Mouse (Mus musculus): Measurements from ENCODE around the gene Pigk.

DNA sequence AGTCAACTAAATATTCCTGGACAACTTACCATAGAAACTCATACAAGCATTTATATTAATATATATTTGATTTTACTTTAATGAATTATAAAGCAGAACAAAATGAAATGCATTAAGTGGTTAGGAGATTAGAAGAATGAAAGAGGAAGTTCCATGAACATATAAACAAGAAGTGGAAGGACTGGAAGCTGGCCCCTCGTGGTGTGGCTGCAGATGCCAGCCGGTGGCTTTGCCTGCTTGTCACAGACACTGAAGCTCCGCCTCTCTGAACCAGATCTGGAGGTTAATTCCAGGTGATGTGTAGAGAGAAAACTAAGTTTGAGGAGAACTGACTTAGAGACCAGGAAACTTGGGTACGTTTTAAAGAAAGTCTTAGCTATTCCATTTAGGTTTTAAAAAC lies 181.0 kb downstream of the Pigk start:
- TF ChIP-seq CTCF (IDR thresholded peaks at IDR 0.05; ENCODE audit: low read depth, low read length), result no peak
- TF ChIP-seq POLR2A (IDR thresholded peaks at IDR 0.05; ENCODE audit: borderline replicate concordance, low read depth, low read length), result no peak

All from bone marrow macrophage, adult 2 months (primary cell).